In genomic region chr7:136872059-136872458, GRCm38 (mm10) we compare ENCODE assay signal across 10 mouse cellular contexts. TPM values are rescaled to one million over a fixed set of nuclear protein-coding genes. Genes with fewer than 3 reads are reported as not detected.
DNase-seq lines count a peak whose midpoint lies in the region; ATAC-seq and TF ChIP-seq lines count a peak whose summit lies in the region.
"Had no signal": no experiment of that assay in that cellular context is flagged by ENCODE, and none has a peak within 500 bp of the region (broad histone marks: within the 10 kb centered on the region; RNA-seq: fewer than 3 reads in every experiment).

No protein-coding gene starts in this region.

- no peak overlapping the region for H3K9ac ChIP-seq in ES-Bruce4 (ENCODE audit: low read depth, poor library complexity, severe bottlenecking)
- no peak overlapping the region for H3K9ac ChIP-seq in forebrain, embryonic 13.5 days
- H3K9ac ChIP-seq in midbrain, embryonic 16.5 days (ENCODE audit: low read depth, low read length) = no peak overlapping the region

- TF ChIP-seq CTCF in ES-Bruce4 (IDR thresholded peaks at IDR 0.05; ENCODE audit: low read depth, low read length) = no peak

- H3K27ac ChIP-seq in ES-Bruce4 (ENCODE audit: insufficient read depth, low read length) = no peak overlapping the region
- H3K27ac ChIP-seq in forebrain, embryonic 13.5 days = no peak overlapping the region
- 0 out of 2 replicates have a peak overlapping the region, but pooled peaks have one; percentile 33 for H3K27ac ChIP-seq in midbrain, embryonic 16.5 days (ENCODE audit: low read length)
- H3K27ac ChIP-seq: macrophage had no signal

- H3K4me3 ChIP-seq in ES-Bruce4 (ENCODE audit: low read depth, low read length) = no peak overlapping the region
- no peak overlapping the region for H3K4me3 ChIP-seq in forebrain, embryonic 13.5 days
- H3K4me3 ChIP-seq in midbrain, embryonic 16.5 days (ENCODE audit: low read depth, low read length) = no peak overlapping the region

- H3K4me2 ChIP-seq in forebrain, embryonic 13.5 days = peak overlapping the region; percentile 18; the same call in 1 of the 2 replicates
- H3K4me2 ChIP-seq in midbrain, embryonic 16.5 days (ENCODE audit: low read length) = peak overlapping the region; percentile 20; the same call in 1 of the 2 replicates

- no peak for TF ChIP-seq POLR2A in ES-Bruce4 (IDR thresholded peaks at IDR 0.05; ENCODE audit: insufficient read depth, low read length)

- no peak for ATAC-seq in forebrain, embryonic 13.5 days
- peak; percentile 85 for ATAC-seq in midbrain, embryonic 16.5 days
- ATAC-seq in megakaryocyte, adult 5-6 weeks (ENCODE audit: poor library complexity, severe bottlenecking) = no peak

- H3K36me3 ChIP-seq in ES-Bruce4 (ENCODE audit: control insufficient read depth, insufficient read depth, low read length, poor library complexity, severe bottlenecking) = no peaks in the 10 kb centered on the region
- no peaks in the 10 kb centered on the region for H3K36me3 ChIP-seq in forebrain, embryonic 13.5 days (ENCODE audit: poor library complexity, severe bottlenecking)
- no peaks in the 10 kb centered on the region for H3K36me3 ChIP-seq in midbrain, embryonic 16.5 days (ENCODE audit: control insufficient read depth, insufficient read depth, low read length)

- DNase-seq in layer of hippocampus, adult 9-10 months (ENCODE audit: low spot score) = peak; percentile 13
- no peak for DNase-seq in thymus, postnatal 4 days
- DNase-seq in testis, postnatal 14 days (ENCODE audit: low spot score) = no peak
- no peak for DNase-seq in urinary bladder, postnatal 25 days (ENCODE audit: low spot score)

- WGBS in forebrain, embryonic 13.5 days = 4% methylated on average over 8 of the region's 8 CpGs
- 4% methylated on average over 8 of the region's 8 CpGs for WGBS in midbrain, embryonic 16.5 days

- H3K27me3 ChIP-seq in ES-Bruce4 (ENCODE audit: control insufficient read depth, insufficient read depth, low read length, poor library complexity, severe bottlenecking) = peaks cover 1% of the 10 kb centered on the region
- peaks cover 16% of the 10 kb centered on the region for H3K27me3 ChIP-seq in forebrain, embryonic 13.5 days
- H3K27me3 ChIP-seq in midbrain, embryonic 16.5 days (ENCODE audit: control insufficient read depth, insufficient read depth, low read depth, low read length) = peaks cover 3% of the 10 kb centered on the region; the same call in 1 of the 2 replicates

- H3K4me1 ChIP-seq in ES-Bruce4 (ENCODE audit: control insufficient read depth, insufficient read depth, low read length) = no peaks in the 10 kb centered on the region
- peaks cover 10% of the 10 kb centered on the region for H3K4me1 ChIP-seq in forebrain, embryonic 13.5 days
- H3K4me1 ChIP-seq in midbrain, embryonic 16.5 days (ENCODE audit: control insufficient read depth, insufficient read depth, low read length) = peaks cover 11% of the 10 kb centered on the region

- TF ChIP-seq EP300 in ES-Bruce4 (IDR thresholded peaks at IDR 0.05; ENCODE audit: insufficient read depth, low read depth, low read length) = peak; percentile 90

- H3K9me3 ChIP-seq in ES-Bruce4 (replicated peaks; ENCODE audit: control insufficient read depth, insufficient read depth, low read length, poor library complexity, severe bottlenecking) = no peaks in the 10 kb centered on the region
- H3K9me3 ChIP-seq in forebrain, embryonic 13.5 days (replicated peaks) = no peaks in the 10 kb centered on the region
- no peaks in the 10 kb centered on the region for H3K9me3 ChIP-seq in midbrain, embryonic 16.5 days (replicated peaks; ENCODE audit: control insufficient read depth, low read length, poor library complexity, severe bottlenecking)

RNA-seq across cellular contexts. Expression of gene Mgmt, which starts 22.4 kb away (rescaled TPM):
- 9.6 and 12.1 TPM in 2 replicates for polyA plus RNA-seq in ES-Bruce4 (2011; ENCODE audit: insufficient read depth, insufficient read length, low read depth, missing spikeins)
- polyA plus RNA-seq in forebrain, embryonic 13.5 days (2015; fragmentation: Nextera tagmentation; extraction: Ambion mirVana) = 1.6 and 1.9 TPM in 2 replicates
- 0.85 and 0.98 TPM in 2 replicates for polyA plus RNA-seq in midbrain, embryonic 16.5 days (2015; fragmentation: Nextera tagmentation; extraction: Ambion mirVana)
- 0.16 and 0.58 TPM in 2 replicates for total RNA-seq in megakaryocyte, adult 5-6 weeks (2015)
- total RNA-seq in megakaryocyte, adult 5-6 weeks (2017) = 0.24 and 0.66 TPM in 2 replicates
- total RNA-seq: MEL had no signal
